Mouse (Mus musculus) heart, embryonic 14.5 days (tissue): ENCODE measurements at regions not wholly inside any gene's neighbourhood (a gene's known extent, or its start where the extent isn't known, plus 50 kb on each side); places are given as distances from the start of the nearest gene placed in this dataset.

ENCODE experiments used
- ATAC-seq: fragments of 200-750 bp; cut with Nextera tagmentation; 2 replicates; pipeline ENCODE4 v1.8.0; 2017; ENCODE audit warnings: low read depth, moderate TSS enrichment; ENCODE audit not compliant: insufficient number of reproducible peaks, insufficient read depth, low FRiP score
- H3K27ac ChIP-seq, 2 experiments: fragments of 200-500 bp in 1 of 2; fragments of 300-500 bp in 1 of 2; sonication (generic) in 1 of 2; replicated peaks in 1 of 2; 2 replicates each; pipeline ENCODE4 v1.5.1; 2012 to 2014; ENCODE audit warnings: low read depth in 2 of 2, low read length in 2 of 2, control low read depth in 1 of 2, mild to moderate bottlenecking in 1 of 2, mixed read lengths in 1 of 2; ENCODE audit not compliant: control insufficient read depth in 1 of 2, insufficient read depth in 1 of 2
- H3K27me3 ChIP-seq: fragments of 300-500 bp; sonication (generic); 2 replicates; pipeline ENCODE4 v1.6.1; 2014; ENCODE audit warnings: mild to moderate bottlenecking, low read length, control low read depth; ENCODE audit not compliant: control insufficient read depth, insufficient read depth
- H3K36me3 ChIP-seq: fragments of 300-500 bp; sonication (generic); 2 replicates; pipeline ENCODE4 v1.6.1; 2014; ENCODE audit warnings: mild to moderate bottlenecking, control low read depth, low read length, mixed read lengths; ENCODE audit not compliant: control insufficient read depth, insufficient read depth
- H3K4me1 ChIP-seq, 2 experiments: fragments of 200-500 bp in 1 of 2; fragments of 300-500 bp in 1 of 2; sonication (generic) in 1 of 2; 2 replicates each; pipeline ENCODE4 v1.6.1; 2012 to 2014; ENCODE audit warnings: low read length in 2 of 2, control low read depth in 1 of 2, mixed read lengths in 1 of 2; ENCODE audit not compliant: control insufficient read depth in 2 of 2, insufficient read depth in 2 of 2
- H3K4me2 ChIP-seq: fragments of 300-500 bp; sonication (generic); 2 replicates; pipeline ENCODE4 v1.6.1; 2014; ENCODE audit warnings: mild to moderate bottlenecking, low read length
- H3K4me3 ChIP-seq, 2 experiments: fragments of 200-500 bp in 1 of 2; fragments of 300-500 bp in 1 of 2; sonication (generic) in 1 of 2; 2 replicates each; pipeline ENCODE4 v1.5.1; 2012 to 2014; ENCODE audit warnings: low read length in 2 of 2, mild to moderate bottlenecking in 2 of 2, control low read depth in 1 of 2, low read depth in 1 of 2, moderate library complexity in 1 of 2; ENCODE audit not compliant: control insufficient read depth in 1 of 2, insufficient read depth in 1 of 2
- H3K9ac ChIP-seq: fragments of 300-500 bp; sonication (generic); 2 replicates; pipeline ENCODE4 v1.6.1; 2014; ENCODE audit warnings: mild to moderate bottlenecking, low read length
- H3K9me3 ChIP-seq: fragments of 300-500 bp; sonication (generic); 2 replicates; pipeline ENCODE4 v1.6.1; 2016; ENCODE audit warnings: low read length, control low read depth; ENCODE audit not compliant: control insufficient read depth
- WGBS: fragments of 180-500 bp; shearing (Covaris S2); extraction: QIAGEN DNeasy Blood & Tissue Kit; methylation state at CpG from one replicate; pipeline ENCODE4 v1.1.7; 2014; 5-methylcytosine and 5-hydroxymethylcytosine counted together

- no peak overlapping the region for H3K4me2 ChIP-seq
- WGBS = 85% methylated on average over 4 of the region's 4 CpGs
- no peak overlapping the region for H3K9ac ChIP-seq
- H3K27me3 ChIP-seq = no peaks in the 10 kb centered on the region
- H3K4me1 ChIP-seq = no peaks in the 10 kb centered on the region
- H3K36me3 ChIP-seq = no peaks in the 10 kb centered on the region
- no peak overlapping the region for H3K4me3 ChIP-seq
- H3K9me3 ChIP-seq = no peaks in the 10 kb centered on the region
- ATAC-seq = no peak
- no peak overlapping the region for H3K27ac ChIP-seq
These were observed 437.5 kb downstream of the Ate1 start for GRCm38 (mm10) chr7:130082662-130083061.

GRCm38 (mm10) chr7:130085706-130086105, 434.5 kb downstream of the Ate1 start:
- Histone ChIP-seq H3K4me2 (no peak overlapping the region), H3K36me3 (no peaks in the 10 kb centered on the region), H3K27ac (no peak overlapping the region), H3K4me1 (no peaks in the 10 kb centered on the region; a peak in 1 of 4 replicates), H3K9me3 (no peaks in the 10 kb centered on the region), H3K4me3 (no peak overlapping the region), H3K27me3 (no peaks in the 10 kb centered on the region), H3K9ac (no peak overlapping the region)
- ATAC-seq = no peak

- no peaks in the 10 kb centered on the region for H3K9me3 ChIP-seq
- no peak overlapping the region for H3K4me3 ChIP-seq
- H3K27me3 ChIP-seq = no peaks in the 10 kb centered on the region
- WGBS = 87% methylated on average over 8 of the region's 8 CpGs
- no peak overlapping the region for H3K4me2 ChIP-seq
- no peak overlapping the region for H3K27ac ChIP-seq
- no peak for ATAC-seq
- H3K4me1 ChIP-seq = no peaks in the 10 kb centered on the region; a peak in 1 of 4 replicates
- no peaks in the 10 kb centered on the region for H3K36me3 ChIP-seq
- H3K9ac ChIP-seq = no peak overlapping the region
These were observed 430.1 kb downstream of the Ate1 start for GRCm38 (mm10) chr7:130089896-130090610.

GRCm38 (mm10) chr7:130091942-130092341, 428.2 kb downstream of the Ate1 start:
- no peak for ATAC-seq
- WGBS = 78% methylated on average over 3 of the region's 3 CpGs
- Histone ChIP-seq H3K4me3 (no peak overlapping the region), H3K4me1 (no peaks in the 10 kb centered on the region; a peak in 1 of 4 replicates), H3K9ac (no peak overlapping the region), H3K27me3 (no peaks in the 10 kb centered on the region), H3K9me3 (no peaks in the 10 kb centered on the region), H3K36me3 (no peaks in the 10 kb centered on the region), H3K4me2 (no peak overlapping the region), H3K27ac (no peak overlapping the region)

- Histone ChIP-seq H3K4me2 (no peak overlapping the region), H3K9me3 (no peaks in the 10 kb centered on the region), H3K9ac (no peak overlapping the region), H3K4me1 (no peaks in the 10 kb centered on the region), H3K27ac (no peak overlapping the region), H3K27me3 (no peaks in the 10 kb centered on the region), H3K36me3 (no peaks in the 10 kb centered on the region), H3K4me3 (no peak overlapping the region)
- no peak for ATAC-seq
- 70% methylated on average over 4 of the region's 4 CpGs for WGBS
These were observed 425.0 kb downstream of the Ate1 start for GRCm38 (mm10) chr7:130095141-130095540.

- no peak overlapping the region for H3K27ac ChIP-seq
- no peak overlapping the region for H3K4me3 ChIP-seq
- 76% methylated on average over 10 of the region's 10 CpGs for WGBS
- no peak overlapping the region for H3K9ac ChIP-seq
- H3K9me3 ChIP-seq = no peaks in the 10 kb centered on the region
- H3K4me2 ChIP-seq = no peak overlapping the region
- H3K4me1 ChIP-seq = peaks cover 0 to 2% of the 10 kb centered on the region in 2 experiments; a peak in 1 of 4 replicates
- H3K36me3 ChIP-seq = no peaks in the 10 kb centered on the region
- ATAC-seq = no peak
- H3K27me3 ChIP-seq = no peaks in the 10 kb centered on the region
These were observed 421.6 kb downstream of the Ate1 start for GRCm38 (mm10) chr7:130098606-130099005.

- Histone ChIP-seq H3K4me3 (no peak overlapping the region), H3K27ac (no peak overlapping the region), H3K4me1 (peaks cover 0 to 9% of the 10 kb centered on the region in 2 experiments; a peak in 2 of 4 replicates), H3K4me2 (no peak overlapping the region), H3K27me3 (no peaks in the 10 kb centered on the region), H3K9ac (no peak overlapping the region), H3K36me3 (no peaks in the 10 kb centered on the region), H3K9me3 (no peaks in the 10 kb centered on the region)
- ATAC-seq = no peak
- 70% methylated on average over 5 of the region's 5 CpGs for WGBS
These were observed 417.5 kb downstream of the Ate1 start for GRCm38 (mm10) chr7:130102671-130103070.

- H3K27ac ChIP-seq = no peak overlapping the region
- H3K9ac ChIP-seq = no peak overlapping the region
- H3K36me3 ChIP-seq = no peaks in the 10 kb centered on the region
- 57% methylated on average over 5 of the region's 5 CpGs for WGBS
- peaks cover 0 to 9% of the 10 kb centered on the region in 2 experiments; a peak in 2 of 4 replicates for H3K4me1 ChIP-seq
- H3K4me2 ChIP-seq = no peak overlapping the region
- no peaks in the 10 kb centered on the region for H3K9me3 ChIP-seq
- H3K27me3 ChIP-seq = no peaks in the 10 kb centered on the region
- no peak overlapping the region for H3K4me3 ChIP-seq
- ATAC-seq = no peak
These were observed 413.2 kb downstream of the Ate1 start for GRCm38 (mm10) chr7:130106961-130107360.
